Mouse (Mus musculus) embryonic facial prominence, embryonic 14.5 days (tissue): ENCODE data around the gene Tmem89. TPM values are rescaled to one million over a fixed set of nuclear protein-coding genes. Genes with fewer than 3 reads are reported as not detected.
A peak's percentile ranks its signal among the peaks of the same experiment; 100 is the strongest.

Experiments
- ATAC-seq: fragments of 200-750 bp; cut with Nextera tagmentation; 2 replicates; pipeline ENCODE4 v1.8.0; 2017; ENCODE audit warnings: low read depth, moderate number of reproducible peaks, moderate TSS enrichment
- DNase-seq: peaks from one replicate; pipeline ENCODE4 v3.0.0-alpha.2; 2015; ENCODE audit warnings: low spot score
- H3K27ac ChIP-seq: fragments of 300-500 bp; sonication (generic); replicated peaks from 2 replicates; pipeline ENCODE4 v1.5.1; 2014; ENCODE audit warnings: low read depth, mild to moderate bottlenecking, low read length, moderate library complexity
- H3K27me3 ChIP-seq: fragments of 300-500 bp; sonication (generic); replicated peaks from 2 replicates; pipeline ENCODE4 v1.6.1; 2014; ENCODE audit warnings: low read length; ENCODE audit not compliant: control insufficient read depth, insufficient read depth
- H3K36me3 ChIP-seq: fragments of 300-500 bp; sonication (generic); 2 replicates; pipeline ENCODE4 v1.6.1; 2014; ENCODE audit warnings: low read length, mixed read lengths; ENCODE audit not compliant: control insufficient read depth, insufficient read depth
- H3K4me1 ChIP-seq: fragments of 300-500 bp; sonication (generic); 2 replicates; pipeline ENCODE4 v1.6.1; 2014; ENCODE audit warnings: antibody characterized with exemption, low read length; ENCODE audit not compliant: control insufficient read depth, insufficient read depth
- H3K4me2 ChIP-seq: fragments of 300-500 bp; sonication (generic); 2 replicates; pipeline ENCODE4 v1.6.1; 2014; ENCODE audit warnings: low read depth, mild to moderate bottlenecking, low read length, moderate library complexity, mixed read lengths
- H3K4me3 ChIP-seq: fragments of 300-500 bp; sonication (generic); 2 replicates; pipeline ENCODE4 v1.5.1; 2014; ENCODE audit warnings: low read depth, mild to moderate bottlenecking, low read length
- H3K9ac ChIP-seq: fragments of 300-500 bp; sonication (generic); 2 replicates; pipeline ENCODE4 v1.6.1; 2014; ENCODE audit warnings: low read depth, mild to moderate bottlenecking, low read length, moderate library complexity, mixed read lengths
- H3K9me3 ChIP-seq: fragments of 300-500 bp; sonication (generic); 2 replicates; pipeline ENCODE4 v1.6.1; 2016; ENCODE audit warnings: low read length; ENCODE audit not compliant: control insufficient read depth
- WGBS: fragments of 180-500 bp; shearing (Covaris S2); extraction: QIAGEN DNeasy Blood & Tissue Kit; methylation state at CpG from one replicate; pipeline ENCODE4 v1.1.7; 2014; 5-methylcytosine and 5-hydroxymethylcytosine counted together
- polyA plus RNA-seq: library from polyadenylated mRNA; unstranded; fragments of >200 nt; fragmentation: Nextera tagmentation; extraction: Ambion mirVana; gene quantifications from 2 replicates; pipeline ENCODE4 v1.2.1, GENCODE M21; 2014

Tmem89 gene
- polyA plus RNA-seq, result not detected in 2 replicates

DNA sequence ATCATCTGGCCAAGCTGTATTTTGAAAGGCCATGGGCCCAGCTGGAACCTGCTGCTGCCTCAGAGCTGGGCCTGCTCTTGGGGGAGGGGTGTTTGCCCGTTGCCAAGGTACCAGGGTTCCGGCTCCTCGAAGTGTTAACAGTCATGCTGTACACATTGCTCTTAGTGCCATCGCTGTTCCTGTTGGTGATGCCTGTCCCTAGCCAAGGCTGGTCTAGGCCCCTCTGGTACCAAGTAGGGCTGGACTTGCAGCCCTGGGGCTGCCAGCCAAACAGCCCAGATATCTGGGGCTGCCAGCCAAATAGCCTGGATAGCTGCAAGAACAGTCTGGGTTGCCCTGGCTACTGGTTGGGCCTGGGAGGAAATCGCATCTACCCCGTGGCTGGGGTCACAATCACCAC is at the start of gene Tmem89:
Gene Tmem89 (plus strand): TSS at position 129 of the 400 bp plus-strand sequence.
- Histone ChIP-seq H3K4me1 (no peaks in the 10 kb centered on the region), H3K4me3 (no peak within 1 kb of the TSS), H3K9ac (no peak within 1 kb of the TSS), H3K4me2 (no peak within 1 kb of the TSS), H3K9me3 (no peaks in the 10 kb centered on the region), H3K36me3 (no peaks in the 10 kb centered on the region), H3K27me3 (no peaks in the 10 kb centered on the region), H3K27ac (no peak within 1 kb of the TSS)
- DNase-seq (no peak), ATAC-seq (0 out of 2 replicates have a peak, but pooled peaks have one; percentile 22)
- WGBS, result 78% methylated on average over 6 of the region's 6 CpGs

DNA sequence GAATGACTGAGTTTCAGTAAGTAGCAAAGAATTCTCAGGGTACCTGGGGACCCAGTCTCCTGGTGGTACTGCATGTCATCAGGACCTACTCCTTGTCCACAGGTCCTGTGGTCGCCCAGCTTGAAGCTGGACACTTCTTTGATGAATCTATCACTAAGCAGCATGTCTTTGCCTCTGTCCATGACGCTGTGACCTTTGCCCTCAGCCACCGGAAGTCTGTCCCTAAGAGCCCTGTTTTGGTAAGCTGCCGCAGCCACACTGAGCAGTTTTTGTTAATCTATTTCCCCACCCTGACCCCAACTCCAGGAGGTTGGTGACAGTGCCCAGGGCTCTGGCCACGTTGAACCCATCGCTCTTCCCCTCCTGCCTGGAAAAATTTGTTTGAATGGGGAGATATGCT is 2.1 kb upstream of the Tmem89 start:
- Histone ChIP-seq H3K36me3 (no peaks in the 10 kb centered on the region), H3K27me3 (no peaks in the 10 kb centered on the region), H3K27ac (no peak overlapping the region), H3K4me3 (no peak overlapping the region), H3K4me2 (no peak overlapping the region), H3K9ac (no peak overlapping the region), H3K9me3 (no peaks in the 10 kb centered on the region), H3K4me1 (no peaks in the 10 kb centered on the region)
- no peak for ATAC-seq
- no peak for DNase-seq
- 36% methylated on average over 6 of the region's 6 CpGs for WGBS

DNA sequence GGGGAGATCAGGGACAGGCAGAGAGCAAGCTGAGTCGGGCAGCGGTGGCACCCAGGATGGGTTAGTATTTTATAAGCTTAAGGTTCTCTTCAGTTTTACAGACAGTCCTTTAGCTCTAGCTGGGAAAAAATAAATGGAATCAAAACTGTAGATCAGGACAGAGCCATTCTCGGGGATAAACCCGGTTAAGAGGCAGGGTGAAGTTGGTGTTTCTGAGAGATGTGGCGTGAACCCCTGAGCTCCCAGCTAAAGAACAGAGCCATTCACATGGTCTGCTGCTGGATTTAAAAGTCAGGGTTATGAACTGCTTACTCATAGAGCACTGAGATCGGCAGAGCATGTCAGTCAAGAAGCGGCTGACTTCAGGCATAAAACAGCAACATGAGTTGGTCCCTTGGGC is 1.3 kb upstream of the Tmem89 start:
- 81% methylated on average over 7 of the region's 7 CpGs for WGBS
- no peak for ATAC-seq

GRCm38 (mm10) chr9:108913621-108914020 is 798 bp upstream of the Tmem89 start:
- no peaks in the 10 kb centered on the region for H3K4me1 ChIP-seq
- H3K9me3 ChIP-seq, result no peaks in the 10 kb centered on the region
- H3K4me3 ChIP-seq, result no peak overlapping the region
- no peak overlapping the region for H3K4me2 ChIP-seq
- H3K27ac ChIP-seq, result no peak overlapping the region
- DNase-seq (no peak), ATAC-seq (no peak)
- H3K9ac ChIP-seq, result no peak overlapping the region
- H3K27me3 ChIP-seq, result no peaks in the 10 kb centered on the region
- WGBS, result 81% methylated on average over 10 of the region's 10 CpGs
- H3K36me3 ChIP-seq, result no peaks in the 10 kb centered on the region

More for the DNA sequence above, 1.3 kb upstream of the Tmem89 start:
- H3K27ac ChIP-seq, result no peak overlapping the region
- no peak overlapping the region for H3K4me2 ChIP-seq
- H3K9ac ChIP-seq, result no peak overlapping the region
- no peaks in the 10 kb centered on the region for H3K36me3 ChIP-seq
- no peaks in the 10 kb centered on the region for H3K27me3 ChIP-seq
- no peaks in the 10 kb centered on the region for H3K4me1 ChIP-seq
- no peaks in the 10 kb centered on the region for H3K9me3 ChIP-seq
- H3K4me3 ChIP-seq, result no peak overlapping the region
- DNase-seq, result no peak

- no peaks in the 10 kb centered on the region for H3K27me3 ChIP-seq
- no peaks in the 10 kb centered on the region for H3K36me3 ChIP-seq
- ATAC-seq, result no peak
- no peak overlapping the region for H3K4me2 ChIP-seq
- no peak for DNase-seq
- no peak overlapping the region for H3K27ac ChIP-seq
- no peak overlapping the region for H3K9ac ChIP-seq
- H3K4me3 ChIP-seq, result no peak overlapping the region
- WGBS, result 66% methylated on average over 8 of the region's 8 CpGs
- no peaks in the 10 kb centered on the region for H3K4me1 ChIP-seq
- no peaks in the 10 kb centered on the region for H3K9me3 ChIP-seq
Observed at GRCm38 (mm10) chr9:108925897-108926296, 11.5 kb downstream of the Tmem89 start.

GRCm38 (mm10) chr9:108928424-108928823 is 14.0 kb downstream of the Tmem89 start:
- Histone ChIP-seq H3K9ac (no peak overlapping the region), H3K27ac (no peak overlapping the region), H3K27me3 (no peaks in the 10 kb centered on the region), H3K36me3 (no peaks in the 10 kb centered on the region), H3K4me3 (no peak overlapping the region), H3K4me2 (no peak overlapping the region), H3K4me1 (no peaks in the 10 kb centered on the region), H3K9me3 (no peaks in the 10 kb centered on the region)
- no peak for DNase-seq
- 87% methylated on average over 3 of the region's 3 CpGs for WGBS
- no peak for ATAC-seq

GRCm38 (mm10) chr9:108935991-108936390 is 21.6 kb downstream of the Tmem89 start:
- Histone ChIP-seq H3K9ac (no peak overlapping the region), H3K4me1 (0 out of 2 replicates have a peak, but pooled peaks cover 3% of the 10 kb centered on the region), H3K4me3 (peak overlapping the region; percentile 84; the same call in 1 of the 2 replicates), H3K27me3 (no peaks in the 10 kb centered on the region), H3K9me3 (no peaks in the 10 kb centered on the region), H3K4me2 (peak overlapping the region; percentile 27; the same call in 1 of the 2 replicates), H3K36me3 (peaks cover 29% of the 10 kb centered on the region), H3K27ac (no peak overlapping the region)
- ATAC-seq (no peak), DNase-seq (no peak)
- WGBS, result 14% methylated on average over 3 of the region's 3 CpGs

- H3K4me3 ChIP-seq, result peak within 1 kb of the TSS; percentile 84
- peak within 1 kb of the TSS; percentile 9; the same call in 1 of the 2 replicates for H3K27ac ChIP-seq
- no peaks in the 10 kb centered on the region for H3K9me3 ChIP-seq
- H3K36me3 ChIP-seq, result peaks cover 36% of the 10 kb centered on the region
- ATAC-seq (peak; percentile 89), DNase-seq (peak; percentile 99)
- peak within 1 kb of the TSS; percentile 86 for H3K9ac ChIP-seq
- WGBS, result under 1% methylated on average over 49 of the region's 58 CpGs
- H3K27me3 ChIP-seq, result no peaks in the 10 kb centered on the region
- H3K4me2 ChIP-seq, result peak within 1 kb of the TSS; percentile 75
- H3K4me1 ChIP-seq, result 0 out of 2 replicates have a peak, but pooled peaks cover 3% of the 10 kb centered on the region
Observed at GRCm38 (mm10) chr9:108936418-108937364, 22.3 kb downstream of the Tmem89 start, which contains the start of gene Uqcrc1. TSS of gene Uqcrc1 (plus strand) at chr9:108936633.
